Mouse (Mus musculus) brain, embryonic 18.5 days (tissue): Measurements from ENCODE around the gene Lrmda.

Experiments used
- DNase-seq: peaks from one replicate; pipeline ENCODE4 v3.0.0-alpha.2; 2012; ENCODE audit warnings: low read depth, low spot score

Lrmda gene

DNA sequence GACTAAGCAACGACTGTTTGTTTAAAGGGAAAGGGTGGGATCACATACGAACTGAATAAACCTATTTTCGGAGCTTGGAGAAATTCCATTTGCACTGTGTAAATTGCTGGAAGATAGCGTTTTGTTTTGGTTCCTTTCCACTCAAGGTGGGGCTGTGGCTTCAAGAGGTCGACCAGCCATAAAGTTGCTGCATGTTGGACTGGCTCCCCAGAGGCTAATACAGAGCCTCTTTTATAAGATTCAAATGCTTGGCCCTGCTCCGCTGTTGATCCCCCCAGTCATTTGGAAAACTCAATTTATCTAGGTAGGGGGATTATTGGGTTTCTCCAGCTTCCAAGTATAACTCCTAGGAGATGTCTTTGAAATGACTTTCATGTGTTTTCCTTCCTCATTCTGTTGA, 137.5 kb downstream of the Lrmda start:
- DNase-seq: no peak

- no peak for DNase-seq
Measured at GRCm38 (mm10) chr14:22161416-22161815, 141.9 kb downstream of the Lrmda start.

DNA sequence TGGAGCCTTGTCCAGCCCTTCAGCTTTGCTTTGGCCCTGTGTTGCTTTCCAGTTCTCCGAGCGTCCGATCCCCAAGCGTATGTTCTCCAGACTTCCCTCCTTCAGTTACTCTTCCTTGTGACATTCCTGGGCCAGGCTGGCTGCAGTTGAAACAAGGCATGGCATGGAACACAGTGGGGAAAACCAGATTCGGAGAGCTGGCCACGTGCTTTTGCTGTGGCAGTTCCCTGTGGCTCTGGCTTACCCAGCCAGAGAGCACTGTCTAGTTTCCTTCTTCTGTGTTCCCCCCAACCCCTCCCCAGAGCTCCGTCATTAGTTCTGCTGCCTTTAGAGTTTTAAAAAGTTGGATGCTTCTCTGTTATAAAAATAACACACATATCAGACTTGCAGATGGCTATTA, 147.8 kb downstream of the Lrmda start:
- no peak for DNase-seq

DNA sequence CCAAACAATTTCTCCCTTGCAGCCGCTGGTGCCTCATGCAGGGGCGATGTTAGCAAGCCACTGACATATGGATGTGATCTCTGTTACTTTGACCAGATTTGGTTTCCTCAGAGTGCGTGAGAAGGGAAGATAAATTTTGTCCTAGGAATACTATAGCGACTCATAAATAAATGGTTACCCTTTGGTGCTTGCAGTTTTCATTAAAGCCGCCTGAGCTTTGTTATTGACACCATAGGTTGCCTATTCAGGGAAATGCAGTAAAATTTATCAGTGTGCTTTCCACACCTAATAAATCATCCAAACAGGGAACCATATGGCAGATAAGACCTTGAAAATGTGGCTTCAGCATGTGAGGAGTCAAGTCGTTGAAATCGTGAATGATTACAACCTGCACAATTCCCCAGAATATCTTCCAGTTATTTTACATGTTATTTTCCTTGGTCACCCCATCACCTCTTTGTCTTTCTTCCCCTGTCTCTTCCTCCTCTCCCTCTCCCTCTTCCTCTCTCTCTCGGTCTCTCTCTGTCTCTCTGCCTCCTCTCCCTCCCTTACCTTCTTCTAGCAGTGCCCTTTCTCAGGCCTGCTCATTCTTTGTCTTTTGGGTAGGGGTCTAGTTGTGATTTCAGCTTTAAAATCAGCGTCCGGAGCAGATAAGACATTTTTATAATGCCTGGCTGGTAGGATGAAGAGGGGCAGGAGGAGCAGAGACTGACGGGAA, 148.7 kb downstream of the Lrmda start:
- DNase-seq: no peak

DNA sequence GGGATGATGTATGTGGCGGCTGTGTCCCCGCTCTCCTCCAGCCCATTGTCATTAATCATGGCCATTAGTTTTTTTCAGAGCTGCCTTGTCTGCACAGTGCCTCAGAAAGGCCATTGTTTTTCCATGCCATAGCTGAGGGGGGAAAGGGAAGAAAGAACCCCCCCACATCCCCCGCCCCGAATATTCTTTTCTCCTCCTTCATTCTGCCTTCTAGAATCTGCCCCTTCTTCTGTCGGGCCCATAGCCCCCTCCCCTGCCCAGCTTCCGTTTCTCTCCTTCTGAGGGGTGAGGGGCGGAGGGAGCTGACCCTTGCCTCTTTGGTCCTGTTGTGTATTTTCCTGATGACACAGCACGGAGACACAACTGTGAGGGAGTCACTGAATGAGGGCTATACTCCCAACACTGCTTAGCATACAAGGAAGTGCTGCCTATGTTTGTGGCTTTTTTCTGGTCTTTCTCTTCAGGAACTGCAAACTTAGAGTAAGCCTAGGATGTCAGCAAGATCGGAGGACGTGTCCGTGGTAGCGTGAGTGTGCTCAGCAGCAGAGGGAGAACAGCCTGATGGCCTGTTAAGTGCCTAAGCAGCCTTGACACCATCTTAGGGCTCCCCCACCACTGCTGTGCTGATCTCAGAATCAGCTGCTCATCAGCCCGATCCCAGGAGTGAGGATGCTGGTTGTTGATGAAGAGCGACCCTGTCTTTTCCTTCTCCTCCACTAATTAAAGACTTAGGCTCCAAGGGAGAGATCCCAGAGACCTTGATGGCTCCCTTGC, 149.5 kb downstream of the Lrmda start:
- no peak for DNase-seq

- no peak for DNase-seq
Measured at GRCm38 (mm10) chr14:22174757-22175156, 155.2 kb downstream of the Lrmda start.

GRCm38 (mm10) chr14:22179761-22180160, 160.2 kb downstream of the Lrmda start:
- no peak for DNase-seq

DNA sequence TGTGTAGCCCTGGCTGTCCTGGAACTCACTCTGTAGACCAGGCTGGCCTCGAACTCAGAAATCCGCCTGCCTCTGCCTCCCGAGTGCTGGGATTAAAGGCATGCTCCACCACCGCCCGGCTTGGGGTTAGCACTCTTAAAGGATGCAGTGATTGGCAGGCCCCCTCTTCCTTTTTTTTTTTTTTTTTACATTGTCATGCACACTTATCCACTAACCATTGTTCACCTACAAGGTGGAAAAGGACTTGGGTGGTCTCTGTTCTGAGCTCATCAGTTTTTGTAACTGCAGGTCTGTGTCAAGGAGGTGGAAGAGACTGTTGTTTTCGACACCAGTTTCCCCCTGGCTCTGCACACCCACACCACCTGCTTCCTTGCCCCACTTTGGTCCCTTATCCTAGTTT, 162.0 kb downstream of the Lrmda start:
- DNase-seq: no peak

DNA sequence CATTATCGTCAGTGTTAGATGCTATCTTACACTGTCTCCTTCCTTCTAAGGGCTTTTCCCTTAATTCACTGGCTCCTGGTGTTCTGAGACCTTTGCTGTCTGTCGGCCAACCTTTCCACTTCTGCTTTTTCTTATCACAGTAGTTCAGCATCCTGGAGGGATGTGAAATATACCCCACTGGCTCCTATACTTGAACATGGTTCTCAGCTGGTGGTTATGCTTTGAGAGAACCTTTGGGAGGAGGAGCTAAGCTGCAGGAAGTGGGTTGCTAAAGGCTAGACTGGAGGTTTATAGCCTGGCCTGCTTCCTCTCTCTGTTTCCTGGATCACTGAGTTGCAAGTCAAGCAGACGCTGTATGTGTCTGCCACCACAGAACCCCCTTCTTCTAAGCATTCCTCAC, 163.7 kb downstream of the Lrmda start:
- DNase-seq: no peak

- DNase-seq: no peak
Measured at GRCm38 (mm10) chr14:22185452-22185851, 165.9 kb downstream of the Lrmda start.

DNA sequence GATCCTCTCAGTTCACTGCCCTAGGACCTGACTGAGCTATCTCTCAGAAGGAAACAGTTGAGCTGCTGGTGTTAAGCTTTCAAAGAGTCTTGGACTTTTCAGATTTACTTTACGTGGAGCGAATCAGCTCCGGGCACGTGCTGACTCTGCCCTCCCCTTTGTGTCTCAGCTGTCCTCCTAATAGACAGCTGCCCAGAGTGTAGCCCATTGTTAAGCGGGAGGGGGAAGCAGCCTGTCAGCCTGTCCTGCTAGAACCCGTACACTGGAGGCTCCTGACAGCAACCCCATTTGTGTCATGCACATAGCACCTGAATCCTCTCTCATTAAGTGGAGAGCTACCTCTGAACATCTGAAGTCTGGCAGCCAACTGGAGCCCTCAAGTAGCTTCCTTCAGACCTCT, 170.6 kb downstream of the Lrmda start:
- DNase-seq: no peak

- DNase-seq: no peak
Measured at GRCm38 (mm10) chr14:22192185-22192584, 172.7 kb downstream of the Lrmda start.

DNA sequence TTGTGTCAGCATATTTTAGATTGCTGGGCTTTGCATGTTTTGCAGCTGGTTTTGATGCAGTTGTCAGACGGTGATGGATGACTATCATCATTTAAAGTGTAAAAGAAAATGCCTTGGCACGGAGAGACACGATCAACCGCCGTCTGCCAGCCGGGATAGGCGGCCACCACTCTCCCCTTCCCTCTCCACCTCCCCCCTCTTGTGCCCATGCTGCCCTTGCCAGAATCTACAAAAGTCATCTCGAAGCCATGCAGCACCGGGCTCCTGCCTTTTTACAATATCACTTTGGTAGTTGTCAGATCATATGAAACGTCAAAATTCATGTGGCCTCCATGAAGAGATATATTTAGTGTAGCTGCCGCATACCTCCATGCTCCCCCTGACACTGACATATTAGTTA, 178.5 kb downstream of the Lrmda start:
- DNase-seq: no peak

DNA sequence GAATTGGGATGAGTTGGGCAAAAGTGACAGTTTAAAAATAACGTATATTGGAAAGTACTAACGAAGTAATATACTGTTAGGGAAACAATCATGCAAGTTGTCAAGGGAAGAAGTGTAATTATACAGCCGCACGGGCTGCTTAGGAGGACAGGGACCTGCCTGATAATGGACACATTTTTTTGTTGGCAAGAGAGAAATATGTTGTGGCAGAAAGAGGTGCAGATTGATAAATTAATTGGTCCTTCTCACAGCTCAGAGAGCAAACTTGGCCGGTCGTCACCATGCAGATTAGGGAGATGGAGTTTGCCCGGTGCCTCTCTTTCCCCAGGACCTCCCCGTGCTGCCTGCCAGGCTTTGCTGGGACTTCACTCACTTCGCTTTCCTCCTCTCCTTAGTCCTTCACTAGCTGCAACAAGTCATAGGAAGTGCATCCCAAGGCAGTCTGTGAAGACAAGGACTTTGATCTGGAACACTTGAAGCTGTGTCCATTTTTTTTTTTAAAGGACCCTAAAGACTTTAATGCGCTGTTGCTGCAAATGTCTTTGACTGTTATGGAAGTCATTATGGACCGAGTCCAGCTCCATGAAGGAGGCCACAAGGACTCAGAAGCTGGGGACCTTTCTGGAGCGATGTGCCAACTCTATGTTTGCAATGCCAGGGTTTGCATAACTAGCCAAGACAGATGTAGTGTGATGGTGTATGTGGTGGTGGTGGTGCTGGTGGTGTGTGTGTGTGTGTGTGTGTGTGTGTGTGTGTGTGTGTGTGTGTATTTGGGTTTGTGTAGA, 179.3 kb downstream of the Lrmda start:
- DNase-seq: no peak

DNA sequence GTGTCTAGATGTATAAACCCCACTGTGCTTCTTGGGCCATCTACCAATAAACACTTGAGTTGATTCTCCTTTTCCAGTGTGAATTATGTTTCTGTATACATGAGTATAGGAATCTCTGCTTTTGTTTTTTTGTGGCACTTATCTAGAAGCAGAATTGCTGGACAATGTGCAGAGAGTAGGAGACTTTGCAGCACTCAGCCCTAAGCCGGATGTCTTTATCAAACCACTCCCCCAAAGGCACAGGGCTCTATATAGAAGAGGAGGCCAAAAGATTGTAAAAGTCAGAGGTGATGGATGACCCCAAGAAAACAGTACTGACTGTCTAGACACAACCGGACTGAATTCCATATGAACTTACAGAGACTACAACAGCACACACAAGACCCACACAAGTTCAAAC, 182.2 kb downstream of the Lrmda start:
- no peak for DNase-seq

DNA sequence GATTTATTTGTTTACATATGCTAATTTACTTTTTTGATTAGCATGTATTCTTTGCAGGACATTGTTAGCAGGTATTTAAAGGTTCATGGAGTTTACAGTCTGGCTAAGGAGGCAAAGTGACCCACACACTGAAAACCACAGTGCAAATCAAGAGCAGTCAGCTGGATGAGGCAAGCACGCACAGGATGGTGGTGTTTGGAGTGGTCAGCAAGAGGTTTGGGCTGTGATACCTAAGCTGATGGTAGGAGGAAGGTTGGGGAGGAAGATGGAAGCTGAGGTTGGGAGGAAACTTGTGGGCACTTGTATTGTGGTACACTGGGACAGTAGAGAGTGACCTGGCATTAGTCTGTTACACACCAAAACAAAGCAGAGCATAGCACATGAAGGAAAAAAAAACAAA, 191.1 kb downstream of the Lrmda start:
- DNase-seq: no peak

GRCm38 (mm10) chr14:22218183-22218582, 198.7 kb downstream of the Lrmda start:
- DNase-seq: no peak

DNA sequence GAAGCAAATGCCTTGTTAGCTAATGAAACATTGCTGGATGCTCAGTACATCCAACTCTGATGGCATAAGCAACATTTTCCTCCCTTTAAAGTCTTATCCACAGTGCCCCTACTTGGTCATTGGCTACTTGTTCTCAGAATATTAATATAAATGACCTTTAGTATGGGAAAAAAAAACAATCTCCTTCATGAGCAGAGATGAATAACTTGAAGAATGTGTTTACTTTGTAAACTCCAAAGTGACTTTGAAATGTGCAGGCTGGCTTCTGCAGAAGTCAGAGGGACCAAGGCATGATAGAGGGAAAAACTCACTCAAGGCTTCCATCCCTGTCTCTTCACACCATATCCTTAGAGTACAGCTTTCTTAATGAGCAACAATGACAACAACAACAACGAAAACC, 202.5 kb downstream of the Lrmda start:
- DNase-seq: no peak

GRCm38 (mm10) chr14:22222574-22222973, 203.1 kb downstream of the Lrmda start:
- DNase-seq: no peak

GRCm38 (mm10) chr14:22226205-22226604, 206.7 kb downstream of the Lrmda start:
- DNase-seq: no peak

DNA sequence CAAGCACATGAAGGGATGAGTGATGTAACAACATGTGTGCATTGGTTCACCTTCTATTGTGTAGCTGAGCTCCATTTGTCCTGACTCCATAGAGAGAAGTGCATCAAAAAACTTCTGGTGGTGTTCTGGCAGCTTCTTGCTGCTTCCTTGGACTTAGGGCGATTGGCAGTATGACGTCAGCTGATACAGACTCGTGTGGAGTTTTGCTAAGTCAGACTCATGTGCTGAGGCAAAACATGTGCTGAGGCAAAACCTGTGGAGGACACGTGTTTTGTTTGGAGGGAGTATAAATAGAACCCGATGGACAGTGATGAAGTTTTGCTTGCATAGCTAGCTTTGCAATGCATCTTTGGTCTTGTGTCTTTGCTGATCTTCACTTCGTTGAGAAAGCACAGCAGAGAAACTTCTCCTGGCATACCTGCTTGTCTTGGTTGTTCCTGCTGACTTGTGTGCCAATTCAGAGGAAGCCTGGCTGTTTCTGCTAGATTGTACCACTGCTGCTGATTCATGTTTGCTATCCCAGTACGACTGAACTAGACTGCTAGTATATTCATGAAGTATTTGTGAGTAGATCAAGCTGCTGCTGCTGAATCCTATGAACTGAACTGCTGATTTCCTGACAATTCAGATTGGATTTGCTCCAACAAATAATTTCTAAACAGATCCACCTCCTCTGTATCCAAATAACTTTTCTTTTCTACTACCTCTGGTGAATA, 208.9 kb downstream of the Lrmda start:
- no peak for DNase-seq

DNA sequence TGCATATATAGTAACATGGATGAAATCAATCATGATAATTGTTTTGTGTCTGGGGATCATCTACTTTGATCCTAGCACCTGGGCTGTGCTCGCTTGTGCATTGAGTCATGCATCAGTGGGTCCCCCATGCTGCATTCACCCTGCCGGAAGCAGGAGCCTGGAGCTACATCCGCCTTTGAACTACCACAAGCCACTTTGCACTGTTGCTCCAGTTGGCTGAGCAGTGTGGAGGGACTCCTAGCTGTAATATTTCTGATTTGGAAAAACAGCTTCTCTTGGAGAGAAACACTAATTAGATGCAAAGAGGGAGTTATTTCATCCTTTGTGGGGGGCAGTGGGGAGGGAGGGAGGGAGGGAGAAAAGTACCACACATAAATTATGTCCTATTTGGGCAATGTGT, 220.8 kb downstream of the Lrmda start:
- no peak for DNase-seq
